Mouse (Mus musculus) 3134 (cell line): ENCODE results near the gene 4921524J17Rik.

ENCODE experiments used
- DNase-seq: peaks from one replicate; pipeline ENCODE4 v3.0.0-alpha.2; 2011; ENCODE audit warnings: low spot score; ENCODE audit not compliant: insufficient read length; ENCODE audit errors: extremely low read depth

4921524J17Rik gene

DNA sequence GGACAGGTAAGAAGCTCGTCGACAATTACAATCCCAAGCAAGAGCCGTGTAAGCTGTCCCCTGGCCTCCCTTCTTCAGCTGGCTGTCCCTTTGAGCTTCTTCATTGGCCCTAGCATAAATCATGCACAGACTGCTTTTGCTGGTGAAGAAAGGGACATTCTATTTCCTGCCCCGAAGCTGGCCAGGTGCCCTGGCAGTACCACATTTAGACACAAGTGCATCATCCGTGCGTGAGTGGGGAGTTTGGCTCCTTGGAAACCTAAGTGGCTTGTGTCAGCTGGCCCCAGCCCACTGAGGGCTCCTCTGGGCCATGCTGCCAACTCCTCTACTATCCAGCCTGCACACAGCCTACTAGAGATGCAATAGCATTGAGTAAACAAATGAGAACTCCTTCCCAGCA, 46.4 kb downstream of the 4921524J17Rik start, which contains the start of gene Mylk3:
Gene Mylk3 (minus strand): TSS at position 141 of the 400 bp plus-strand sequence.
- DNase-seq = no peak

GRCm38 (mm10) chr8:85381926-85382325, 50.7 kb downstream of the 4921524J17Rik start:
- no peak for DNase-seq

DNA sequence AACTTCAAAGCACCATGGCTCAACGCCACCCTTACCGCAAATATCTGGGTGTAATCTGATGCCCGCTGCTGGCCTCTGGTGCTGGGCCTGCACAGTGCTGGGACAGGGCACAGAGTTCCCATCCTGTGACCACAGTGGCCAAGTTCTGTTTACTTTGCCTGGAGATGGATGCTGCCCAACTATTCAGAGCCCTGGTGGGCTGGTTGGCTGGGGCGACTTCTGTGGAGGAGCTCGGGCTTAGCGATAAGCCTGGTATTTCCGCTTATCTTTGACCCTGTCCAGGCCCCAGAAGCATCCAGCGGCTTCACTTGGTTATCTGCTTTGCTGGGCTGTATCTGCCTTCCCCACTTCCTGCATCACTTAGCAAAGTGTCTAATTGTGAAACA, 51.8 kb downstream of the 4921524J17Rik start:
- DNase-seq = peak; percentile 15

- no peak for DNase-seq
Measured at GRCm38 (mm10) chr8:85380123-85380823, 52.4 kb downstream of the 4921524J17Rik start.

GRCm38 (mm10) chr8:85379142-85379781, 53.4 kb downstream of the 4921524J17Rik start:
- DNase-seq = no peak

DNA sequence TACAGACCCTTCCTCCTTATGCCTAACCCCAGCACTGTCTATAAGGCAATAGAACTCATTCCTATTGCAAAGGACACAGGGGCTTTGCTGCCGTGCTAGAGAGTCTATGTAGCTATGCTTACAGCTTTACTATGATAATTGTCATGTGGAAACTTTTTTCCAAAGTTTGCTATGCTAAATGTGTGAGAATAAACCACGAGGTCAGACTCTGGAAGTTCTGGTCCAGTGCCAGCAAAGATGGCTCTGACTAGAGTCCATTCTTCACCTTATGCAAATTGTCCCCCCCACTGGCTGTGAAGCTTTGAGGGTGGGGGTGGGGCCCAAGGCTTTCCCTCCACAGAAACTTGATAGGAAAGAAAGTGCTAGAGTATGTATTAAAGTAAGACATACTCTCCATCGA, 56.1 kb downstream of the 4921524J17Rik start:
- DNase-seq = no peak

DNA sequence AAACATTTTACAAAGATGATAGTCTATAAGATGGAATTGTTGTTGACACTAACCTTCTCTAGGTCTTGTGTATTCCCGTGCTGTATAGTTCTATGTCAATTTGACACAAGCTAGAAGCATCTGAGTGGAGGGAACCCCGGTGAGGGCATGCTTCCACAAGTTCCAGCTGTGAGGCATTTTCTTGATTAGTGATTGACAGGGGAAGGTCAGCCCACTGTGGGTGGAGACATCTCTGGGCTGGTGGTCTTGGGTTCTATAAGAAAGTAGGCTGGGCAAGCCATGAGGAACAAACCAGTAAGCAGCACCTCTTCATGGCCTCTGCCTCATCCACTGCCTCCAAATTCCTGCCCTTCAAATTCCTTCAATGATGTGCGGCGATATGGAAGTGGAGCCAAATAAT, 58.3 kb downstream of the 4921524J17Rik start:
- no peak for DNase-seq

DNA sequence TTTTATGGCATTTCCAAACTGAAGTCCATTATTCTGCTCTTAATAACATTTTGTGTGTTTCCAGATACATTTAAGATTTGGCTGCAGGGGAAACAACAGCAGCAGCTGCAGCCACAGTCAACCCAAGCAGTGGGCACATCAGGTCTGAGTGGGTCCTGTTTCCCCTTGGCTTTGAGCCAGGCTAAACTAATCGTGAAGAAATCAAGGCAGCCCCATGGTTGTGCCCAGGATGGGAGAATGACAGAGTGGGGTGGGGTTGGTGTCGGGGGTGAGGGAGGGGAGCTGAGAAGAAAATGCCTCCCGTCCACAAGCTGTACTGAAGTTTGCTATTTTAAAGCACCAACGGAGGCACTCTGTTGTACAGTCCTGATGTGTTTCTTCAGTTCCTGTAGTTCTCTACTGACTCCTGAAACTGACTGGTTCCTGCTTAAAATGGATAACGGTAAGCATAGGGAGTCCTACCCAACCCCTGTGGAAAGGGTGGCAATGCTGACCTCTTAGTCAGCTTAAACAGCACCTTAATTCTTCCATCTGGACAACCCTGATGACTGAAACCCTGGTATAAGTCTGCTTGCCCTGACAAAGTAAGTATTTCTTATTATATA, 59.1 kb downstream of the 4921524J17Rik start:
- no peak for DNase-seq

GRCm38 (mm10) chr8:85372465-85372839, 60.2 kb downstream of the 4921524J17Rik start:
- DNase-seq = no peak

- no peak for DNase-seq
Measured at GRCm38 (mm10) chr8:85371736-85372464, 60.7 kb downstream of the 4921524J17Rik start.

- DNase-seq = no peak
Measured at GRCm38 (mm10) chr8:85365176-85365575, 67.5 kb downstream of the 4921524J17Rik start.

GRCm38 (mm10) chr8:85364628-85365027, 68.0 kb downstream of the 4921524J17Rik start:
- DNase-seq = peak; percentile 43

DNA sequence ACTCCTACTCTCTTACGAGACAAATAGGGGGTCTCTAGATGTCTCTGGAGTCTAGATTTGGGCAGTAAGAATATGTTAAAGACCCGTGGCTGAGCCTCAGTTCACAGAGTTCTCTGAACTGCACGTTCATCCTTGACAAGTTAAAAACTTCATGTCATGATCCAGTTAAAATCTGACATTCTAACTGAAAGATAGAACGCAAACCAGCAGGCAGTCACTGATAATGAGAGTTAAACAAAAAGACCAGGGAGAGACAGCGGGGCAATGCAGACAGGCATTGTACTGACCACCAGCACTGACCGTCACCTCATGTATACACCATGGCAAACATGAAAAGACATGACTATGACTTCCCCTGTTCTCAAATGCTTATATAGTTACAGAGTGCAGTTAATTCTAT, 69.2 kb downstream of the 4921524J17Rik start:
- no peak for DNase-seq

GRCm38 (mm10) chr8:85362211-85362610, 70.4 kb downstream of the 4921524J17Rik start:
- no peak for DNase-seq
